Mouse (Mus musculus) cerebellum, postnatal 10 days (tissue): ENCODE results near the gene Snx32.

Source experiments
- DNase-seq, 2 experiments: peaks; one replicate each; pipeline ENCODE4 v3.0.0; 2021; ENCODE audit warnings: mixed read lengths in 2 of 2

Snx32 gene

DNA sequence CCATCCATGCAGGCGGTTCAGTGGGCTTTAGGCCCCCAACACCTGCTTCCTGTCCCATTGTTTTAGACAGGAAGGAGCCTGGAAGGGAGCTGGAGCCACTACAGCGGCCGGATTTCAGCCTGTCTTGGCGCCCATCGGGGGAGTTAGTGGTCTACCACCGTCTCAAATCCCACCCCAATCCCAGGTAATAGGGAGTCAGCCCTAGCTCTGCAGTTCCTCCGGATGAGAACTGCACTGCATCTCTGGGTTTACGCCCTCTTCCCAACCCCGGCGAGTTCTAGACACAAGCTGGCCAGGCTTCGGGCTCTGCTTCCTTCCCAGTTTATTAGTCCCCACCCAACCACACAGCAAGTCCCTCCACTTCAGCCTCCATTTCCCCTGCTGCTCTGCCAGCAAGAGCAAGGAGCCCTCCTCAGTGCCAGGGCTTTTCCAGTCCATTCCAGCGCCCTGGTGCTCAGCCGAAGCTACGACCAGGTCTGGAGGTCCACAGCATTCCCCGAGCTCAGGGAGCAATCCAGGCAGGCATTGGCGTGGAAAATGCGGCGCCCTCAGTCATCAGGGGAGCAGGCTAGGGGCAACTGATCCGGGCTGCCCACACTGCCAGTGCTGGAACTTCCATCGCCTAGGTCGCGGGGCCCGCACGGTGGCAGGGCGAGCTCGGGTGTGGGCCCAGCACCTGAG, 54.0 kb downstream of the Snx32 start:
- DNase-seq = peak in 1 of 2 experiments; percentile 32

DNA sequence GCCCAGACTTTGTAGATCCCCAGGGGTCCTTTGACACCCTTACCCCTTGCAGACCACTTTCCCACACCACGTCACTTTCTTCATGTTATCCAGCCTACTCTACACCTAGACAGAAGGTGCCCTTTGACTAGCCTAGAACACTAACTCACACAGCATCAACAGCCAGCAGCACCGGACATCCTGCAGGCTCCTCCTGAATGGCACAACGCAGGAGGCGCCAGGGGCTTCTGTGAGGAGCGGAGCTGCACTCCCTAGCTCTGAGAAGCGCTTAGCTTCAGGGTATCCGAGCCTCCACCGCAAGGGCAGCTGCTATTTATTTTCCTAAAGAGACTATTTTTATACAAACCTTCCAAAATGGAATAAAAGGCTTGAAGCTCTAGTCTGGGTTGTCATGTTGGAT, 54.8 kb downstream of the Snx32 start:
- DNase-seq = no peak

DNA sequence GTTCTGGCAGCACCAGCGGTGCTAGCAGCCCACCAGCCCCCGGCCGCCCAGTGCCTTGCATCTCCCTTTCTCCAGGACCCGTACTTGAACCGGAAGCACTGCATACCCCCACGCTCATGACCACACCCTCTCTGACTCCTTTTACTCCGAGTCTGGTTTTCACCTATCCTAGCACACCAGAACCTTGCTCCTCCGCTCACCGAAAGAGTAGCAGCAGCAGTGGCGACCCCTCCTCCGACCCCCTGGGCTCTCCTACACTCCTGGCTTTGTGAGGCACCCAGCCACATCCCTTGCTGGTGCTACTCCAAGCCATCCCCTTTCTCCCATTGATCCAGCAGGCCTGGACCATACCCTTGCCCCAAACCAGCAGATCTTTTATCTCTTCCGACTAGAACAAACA, 55.3 kb downstream of the Snx32 start:
- DNase-seq = no peak

DNA sequence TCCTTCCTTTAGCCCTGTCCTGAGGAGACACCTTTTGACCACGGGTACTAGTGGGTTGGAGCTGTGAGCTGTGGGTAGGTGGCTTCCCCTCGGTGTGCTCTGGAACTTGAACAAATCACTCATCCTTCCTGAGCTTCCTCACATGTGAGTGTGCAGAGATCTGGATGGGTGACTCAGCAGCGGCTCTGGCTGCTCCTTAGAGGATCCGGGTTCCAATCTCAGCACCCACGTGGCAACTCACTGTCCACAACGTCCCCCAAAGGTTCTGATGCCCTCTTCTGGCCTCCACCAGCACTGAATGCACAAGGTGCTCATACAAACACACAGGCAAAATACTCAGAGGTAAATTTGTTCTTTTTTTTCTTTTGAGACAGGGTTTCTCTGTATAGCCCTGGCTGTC, 58.6 kb downstream of the Snx32 start:
- DNase-seq = no peak

GRCm38 (mm10) chr19:5449673-5450072, 60.7 kb downstream of the Snx32 start:
- DNase-seq = no peak

GRCm38 (mm10) chr19:5448354-5449150, 61.8 kb downstream of the Snx32 start:
- peak in 1 of 2 experiments; percentile 17 for DNase-seq

DNA sequence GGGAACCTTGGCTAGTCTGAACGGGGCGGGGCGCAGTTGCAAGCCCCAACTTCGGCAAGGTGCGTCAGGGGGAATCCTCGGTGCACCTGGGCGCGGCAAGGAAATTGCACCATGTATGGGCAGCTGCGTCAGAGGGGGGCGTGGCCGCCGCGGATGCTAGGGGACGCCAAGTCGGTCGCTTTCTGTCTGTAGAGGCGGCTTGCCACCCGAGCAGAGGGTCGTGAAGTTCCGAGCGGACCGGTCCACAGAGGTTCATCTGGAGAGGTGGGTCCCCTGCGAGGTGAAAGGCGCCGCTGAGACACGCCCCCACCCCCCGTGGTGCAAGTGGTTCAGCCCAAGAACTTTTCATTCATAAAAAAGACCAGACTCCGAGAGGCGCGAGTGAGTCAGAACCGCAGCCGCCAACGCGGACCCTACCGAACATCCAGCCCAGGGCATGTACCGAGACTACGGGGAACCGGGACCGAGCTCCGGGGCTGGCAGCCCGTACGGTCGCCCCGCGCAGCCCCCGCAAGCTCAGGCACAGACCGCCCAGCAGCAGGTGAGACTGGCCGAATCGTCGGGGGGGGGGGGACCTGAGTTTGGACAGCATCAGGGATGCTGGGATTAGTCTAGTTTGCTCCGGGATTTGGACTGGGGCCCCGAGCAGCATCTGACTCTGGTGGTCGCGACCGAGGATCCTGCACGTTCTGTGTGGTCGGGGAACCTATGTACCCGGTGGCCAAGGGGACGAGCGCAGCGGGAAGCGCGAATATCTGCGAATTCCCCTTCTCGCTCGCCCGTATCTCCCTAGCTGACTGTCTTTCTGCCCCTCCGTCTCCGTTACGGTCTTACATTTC, 62.6 kb downstream of the Snx32 start, which contains the start of gene Fosl1:
Gene Fosl1 (plus strand): TSS at position 33 of the 839 bp plus-strand sequence.
- DNase-seq = peak; percentile 84 to 86

DNA sequence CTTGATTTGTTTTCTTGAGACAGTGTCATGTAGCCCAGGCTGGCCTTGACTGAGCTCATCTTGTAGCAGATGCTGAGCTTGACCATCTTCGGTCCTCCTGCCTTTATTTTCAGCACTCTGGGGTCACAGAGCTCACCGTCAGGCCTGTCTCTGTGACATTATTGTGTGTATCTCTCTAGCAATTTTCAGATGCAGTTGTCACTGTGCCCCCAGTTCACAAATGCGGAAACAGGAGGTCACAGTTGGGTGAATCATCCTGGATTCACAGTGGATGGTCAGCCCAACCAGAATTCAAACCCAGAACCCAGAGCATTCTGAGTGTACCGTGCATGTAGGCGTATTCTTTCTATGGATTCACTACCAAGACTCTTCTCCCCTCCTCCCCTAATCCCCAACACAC, 64.6 kb downstream of the Snx32 start:
- no peak for DNase-seq

GRCm38 (mm10) chr19:5444954-5445353, 65.4 kb downstream of the Snx32 start:
- DNase-seq = no peak

DNA sequence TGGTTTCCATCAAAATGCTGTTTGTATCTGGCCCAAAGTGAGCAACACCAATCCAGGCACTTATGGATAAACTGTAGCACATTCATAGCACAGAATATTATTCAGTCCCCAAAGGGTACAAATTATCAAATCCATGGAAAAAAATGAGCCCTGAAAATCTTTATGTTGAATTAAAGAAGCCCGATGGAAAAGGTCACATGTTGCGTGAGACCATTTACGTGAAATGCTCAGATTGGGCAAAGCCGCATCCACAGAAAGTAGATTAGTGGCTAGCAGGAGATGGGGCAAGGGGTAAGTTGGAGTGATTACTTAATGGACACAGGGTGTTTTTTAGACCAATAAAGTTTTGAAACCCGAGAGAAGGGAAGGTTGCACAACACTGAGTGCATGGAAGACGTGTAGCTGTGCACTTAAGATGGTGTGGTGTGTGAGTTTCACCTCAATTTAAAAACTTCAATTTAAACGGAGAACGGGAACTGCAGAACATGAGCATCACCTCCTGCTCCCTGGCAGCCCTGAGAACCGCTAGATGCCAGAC, 65.9 kb downstream of the Snx32 start:
- DNase-seq = no peak
